9 mouse cellular contexts compared by ENCODE assay signal in genomic region chr6:140955751-140956521, GRCm38 (mm10).
DNase-seq lines count a peak whose midpoint lies in the region; ATAC-seq and TF ChIP-seq lines count a peak whose summit lies in the region.
"Had no signal": no experiment of that assay in that cellular context is flagged by ENCODE, and none has a peak within 500 bp of the region (broad histone marks: within the 10 kb centered on the region; RNA-seq: fewer than 3 reads in every experiment).

No protein-coding gene starts in this region.

- intact Hi-C loops in left cerebral cortex, postnatal 4 days (cut with DNase I): no loop called here

- H3K27ac ChIP-seq in heart, embryonic 16.5 days (ENCODE audit: low read length): peak overlapping the region; percentile 76
- peak overlapping the region; percentile 40 for H3K27ac ChIP-seq in small intestine, adult 2 months (ENCODE audit: insufficient read depth, low read depth, low read length)

- no peaks in the 10 kb centered on the region for H3K36me3 ChIP-seq in heart, embryonic 16.5 days (ENCODE audit: control insufficient read depth, insufficient read depth)
- no peaks in the 10 kb centered on the region for H3K36me3 ChIP-seq in small intestine, adult 2 months (ENCODE audit: control insufficient read depth, insufficient read depth, low read length)
- H3K36me3 ChIP-seq: G1E had no signal

- H3K4me1 ChIP-seq in heart, embryonic 16.5 days (ENCODE audit: control insufficient read depth, insufficient read depth, low read length): no peaks in the 10 kb centered on the region
- H3K4me1 ChIP-seq in small intestine, adult 2 months (ENCODE audit: control insufficient read depth, insufficient read depth, insufficient read length, low read length): no peaks in the 10 kb centered on the region

- DNase-seq in left cerebral cortex, postnatal 4 days: peak; percentile 17
- no peak for DNase-seq in left cerebral cortex, adult 11 months (ENCODE audit: low spot score)
- DNase-seq in kidney, postnatal 4 days: peak; percentile 14 to 31
- no peak for DNase-seq in adrenal gland, adult (ENCODE audit: inconsistent age in 2 of 2, low spot score in 1 of 2)
- DNase-seq in ovary, postnatal 14 days (ENCODE audit: low spot score): no peak

- peak; percentile 50 for ATAC-seq in heart, embryonic 16.5 days (replicated peaks; ENCODE audit: extremely low read depth, insufficient read depth, low FRiP score)
- ATAC-seq in inflammation-experienced regulatory T-cells, adult 6 months: no peak

- TF ChIP-seq POLR2A in small intestine, adult 2 months (IDR thresholded peaks at IDR 0.05; ENCODE audit: low read depth, low read length): no peak

- 42% methylated on average over 13 of the region's 13 CpGs for WGBS in heart, embryonic 16.5 days
- WGBS in small intestine, adult 2 months: 60% methylated on average over 13 of the region's 13 CpGs

- H3K4me3 ChIP-seq in heart, embryonic 16.5 days (ENCODE audit: low read length): no peak overlapping the region
- H3K4me3 ChIP-seq in small intestine, adult 2 months (ENCODE audit: low read depth, low read length): no peak overlapping the region

- H3K9ac ChIP-seq in heart, embryonic 16.5 days (ENCODE audit: low read length): no peak overlapping the region

- H3K4me2 ChIP-seq in heart, embryonic 16.5 days (ENCODE audit: low read depth, low read length): peak overlapping the region; percentile 25; the same call in 1 of the 2 replicates

- TF ChIP-seq CTCF in small intestine, adult 2 months (IDR thresholded peaks at IDR 0.05; ENCODE audit: extremely low read depth, insufficient read length, insufficient replicate concordance, low read depth, low read length): no peak

- no peaks in the 10 kb centered on the region for H3K9me3 ChIP-seq in heart, embryonic 16.5 days (replicated peaks; ENCODE audit: control insufficient read depth, low read length)

- no peaks in the 10 kb centered on the region for H3K27me3 ChIP-seq in heart, embryonic 16.5 days (ENCODE audit: control insufficient read depth, insufficient read depth, low read length)
- H3K27me3 ChIP-seq in small intestine, adult 2 months (ENCODE audit: control insufficient read depth, insufficient read depth, low read length): no peaks in the 10 kb centered on the region

Comparison
In these comparisons a context has a peak if more than half of its experiments do, and no peak if none do; other contexts are left out.
1. DNase-seq: peak in left cerebral cortex, postnatal 4 days (single experiment) and kidney, postnatal 4 days (2 of 2); none in left cerebral cortex, adult 11 months (single experiment), adrenal gland, adult (0 of 2) and ovary, postnatal 14 days (single experiment).